Mouse (Mus musculus) frontal cortex, adult 2 months (tissue): ENCODE measurements around the gene Lhx5. TPM values are rescaled to one million over a fixed set of nuclear protein-coding genes. Genes with fewer than 3 reads are reported as not detected.

Source experiments
- polyA plus RNA-seq: library from polyadenylated mRNA; depleted of rRNA; stranded (reverse); fragments of >200 nt; gene quantifications from 2 replicates; pipeline ENCODE4 v1.2.3, GENCODE M21; 2012; rRNA removed

Gene Lhx5
- polyA plus RNA-seq, 1 experiment = 0.40 TPM

Other genes with a start within 250 kb of the Lhx5 start
- gene Sdsl, start 41.1 kb downstream of the Lhx5 start, polyA plus RNA-seq = 6.9 and 7.1 TPM in 2 replicates
- 0.40 TPM in 1 of 2 replicates, not detected in the other for gene Sds, start 44.8 kb downstream of the Lhx5 start, polyA plus RNA-seq
- gene Plbd2, start 71.9 kb downstream of the Lhx5 start, polyA plus RNA-seq = 38.8 and 42.7 TPM in 2 replicates
- gene Slc8b1, start 79.5 kb downstream of the Lhx5 start, polyA plus RNA-seq = 5.9 and 6.4 TPM in 2 replicates
- gene Tpcn1, start 157.0 kb downstream of the Lhx5 start, polyA plus RNA-seq = 37.9 and 39.9 TPM in 2 replicates
- 1.9 and 2.1 TPM in 2 replicates for gene Iqcd, start 157.3 kb downstream of the Lhx5 start, polyA plus RNA-seq
- gene Rita1, start 180.9 kb downstream of the Lhx5 start, polyA plus RNA-seq = 34.8 and 36.4 TPM in 2 replicates
- 28.2 and 31.2 TPM in 2 replicates for gene Ddx54, start 181.0 kb downstream of the Lhx5 start, polyA plus RNA-seq
- 0.10 TPM in 1 of 2 replicates, not detected in the other for gene Cfap73, start 202.5 kb downstream of the Lhx5 start, polyA plus RNA-seq
- 63.8 and 71.7 TPM in 2 replicates for gene Rasal1, start 217.1 kb downstream of the Lhx5 start, polyA plus RNA-seq